Mouse (Mus musculus): ENCODE data around the gene Commd1.
A peak's percentile ranks its signal among the peaks of the same experiment; 100 is the strongest.

Commd1 gene

DNA sequence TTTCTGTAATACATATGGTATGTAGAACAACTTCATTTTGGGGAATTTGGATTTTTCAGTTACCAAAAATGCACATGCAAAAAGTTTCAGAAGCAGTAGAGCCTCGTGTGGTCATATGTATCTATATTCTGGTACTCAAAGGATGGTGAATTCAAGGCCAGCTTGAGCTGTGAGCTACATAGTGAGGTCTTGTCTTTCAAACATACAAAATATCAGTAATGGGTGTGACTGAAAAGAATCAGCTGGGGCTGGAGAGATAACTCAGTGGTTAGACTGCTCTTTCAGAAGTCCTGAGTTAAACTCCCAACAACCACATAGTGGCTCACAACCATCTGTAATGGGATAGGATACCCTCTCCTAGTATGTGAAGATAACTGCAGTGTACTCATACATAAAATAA, 16.1 kb upstream of the Commd1 start:
- no peak overlapping the region for H3K4me3 ChIP-seq (replicated peaks; ENCODE audit: low read length)
- H3K27me3 ChIP-seq (ENCODE audit: insufficient read depth, low read length) = no peaks in the 10 kb centered on the region
- H3K9me3 ChIP-seq (ENCODE audit: low read length) = no peaks in the 10 kb centered on the region
- peaks cover 100% of the 10 kb centered on the region for H3K36me3 ChIP-seq (ENCODE audit: insufficient read depth, low read length)
- TF ChIP-seq NANOG (IDR thresholded peaks at IDR 0.05; ENCODE audit: borderline replicate concordance, low read length) = no peak
- TF ChIP-seq CTCF (conservative IDR thresholded peaks at IDR 0.05; ENCODE audit: low read length) = no peak
- no peak for TF ChIP-seq POU5F1 (IDR thresholded peaks at IDR 0.05; ENCODE audit: borderline replicate concordance, low read length)
- H3K4me1 ChIP-seq (replicated peaks; ENCODE audit: low read depth, low read length) = peaks cover 11% of the 10 kb centered on the region

DNA sequence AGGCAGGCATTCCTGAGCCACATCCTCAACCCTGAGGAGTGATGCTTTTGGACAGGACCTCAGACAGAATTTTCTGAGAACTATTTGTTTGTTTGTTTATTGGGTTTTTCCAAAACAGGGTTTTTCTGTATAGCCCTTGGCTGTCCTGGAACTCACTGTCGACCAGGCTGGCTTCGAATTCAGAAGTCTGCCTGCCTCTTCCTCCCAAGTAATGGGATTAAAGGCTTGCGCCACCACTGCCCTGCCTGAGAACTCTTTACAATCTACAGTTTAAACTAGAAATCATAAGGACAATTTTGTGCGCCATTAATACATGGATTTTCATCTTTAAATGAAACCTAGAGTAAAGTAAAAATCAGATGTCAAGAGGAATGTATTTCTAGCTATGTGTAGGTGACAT, 13.3 kb upstream of the Commd1 start:
- TF ChIP-seq POU5F1 (IDR thresholded peaks at IDR 0.05; ENCODE audit: borderline replicate concordance, low read length) = no peak
- TF ChIP-seq CTCF (conservative IDR thresholded peaks at IDR 0.05; ENCODE audit: low read length) = no peak
- no peak for TF ChIP-seq NANOG (IDR thresholded peaks at IDR 0.05; ENCODE audit: borderline replicate concordance, low read length)
- H3K27me3 ChIP-seq (ENCODE audit: insufficient read depth, low read length) = no peaks in the 10 kb centered on the region
- no peak overlapping the region for H3K4me3 ChIP-seq (replicated peaks; ENCODE audit: low read length)
- peaks cover 92% of the 10 kb centered on the region for H3K36me3 ChIP-seq (ENCODE audit: insufficient read depth, low read length)
- peaks cover 29% of the 10 kb centered on the region for H3K4me1 ChIP-seq (replicated peaks; ENCODE audit: low read depth, low read length)
- no peaks in the 10 kb centered on the region for H3K9me3 ChIP-seq (ENCODE audit: low read length)

DNA sequence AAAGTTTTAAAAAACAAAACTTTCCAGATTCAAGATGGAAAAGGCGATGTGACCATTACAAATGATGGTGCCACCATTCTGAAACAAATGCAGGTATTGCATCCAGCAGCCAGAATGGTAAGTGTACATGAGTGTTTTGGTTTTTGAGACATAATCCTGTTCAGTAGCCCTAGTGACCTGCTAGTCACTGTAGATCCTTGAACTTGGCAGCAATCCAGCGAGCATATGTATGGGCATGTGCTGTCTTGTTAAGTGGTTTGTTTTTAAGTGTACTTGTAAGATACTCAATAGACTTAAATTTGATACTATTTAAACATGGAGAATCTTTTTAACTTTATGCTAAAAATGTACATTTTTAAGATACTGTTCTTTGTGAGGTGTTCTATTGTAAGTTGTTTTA, 12.1 kb upstream of the Commd1 start:
- peaks cover 80% of the 10 kb centered on the region for H3K36me3 ChIP-seq (ENCODE audit: insufficient read depth, low read length)
- no peaks in the 10 kb centered on the region for H3K27me3 ChIP-seq (ENCODE audit: insufficient read depth, low read length)
- no peak overlapping the region for H3K4me3 ChIP-seq (replicated peaks; ENCODE audit: low read length)
- H3K9me3 ChIP-seq (ENCODE audit: low read length) = no peaks in the 10 kb centered on the region
- TF ChIP-seq POU5F1 (IDR thresholded peaks at IDR 0.05; ENCODE audit: borderline replicate concordance, low read length) (no peak), CTCF (conservative IDR thresholded peaks at IDR 0.05; ENCODE audit: low read length) (no peak), NANOG (IDR thresholded peaks at IDR 0.05; ENCODE audit: borderline replicate concordance, low read length) (no peak)
- peaks cover 29% of the 10 kb centered on the region for H3K4me1 ChIP-seq (replicated peaks; ENCODE audit: low read depth, low read length)

DNA sequence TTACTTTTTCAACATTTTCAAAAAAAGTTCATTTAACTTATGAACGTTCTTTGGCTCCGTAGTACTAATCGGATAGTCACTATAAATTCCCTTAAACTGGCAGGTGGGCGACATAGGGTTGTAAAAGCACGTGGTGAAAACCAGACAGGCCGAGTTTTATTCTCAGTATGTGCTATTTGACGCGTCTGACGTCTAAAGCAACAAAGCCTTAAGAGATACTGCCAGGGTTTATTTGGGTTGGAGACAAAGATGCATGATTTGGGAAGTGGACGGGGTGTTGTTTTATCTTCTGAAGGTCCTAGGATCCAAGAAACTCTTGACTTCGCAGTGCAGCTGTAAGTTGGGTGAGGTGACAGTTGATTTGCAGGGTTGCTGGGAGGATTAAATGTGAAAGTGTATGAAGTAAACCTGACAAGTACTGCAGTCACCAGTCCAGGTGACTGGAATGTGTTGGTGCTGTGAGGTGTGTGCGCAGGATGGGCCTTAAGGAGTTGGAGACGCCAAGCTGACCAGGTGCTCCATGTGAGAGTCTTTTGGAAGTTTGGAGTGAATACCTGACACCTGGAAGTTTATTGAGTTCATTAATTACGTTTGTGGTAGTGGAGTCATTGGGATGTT, 9.1 kb upstream of the Commd1 start:
- H3K9me3 ChIP-seq (ENCODE audit: low read length) = no peaks in the 10 kb centered on the region
- no peaks in the 10 kb centered on the region for H3K27me3 ChIP-seq (ENCODE audit: insufficient read depth, low read length)
- TF ChIP-seq POU5F1 (IDR thresholded peaks at IDR 0.05; ENCODE audit: borderline replicate concordance, low read length) (no peak), CTCF (conservative IDR thresholded peaks at IDR 0.05; ENCODE audit: low read length) (no peak), NANOG (IDR thresholded peaks at IDR 0.05; ENCODE audit: borderline replicate concordance, low read length) (no peak)
- peaks cover 29% of the 10 kb centered on the region for H3K4me1 ChIP-seq (replicated peaks; ENCODE audit: low read depth, low read length)
- peaks cover 51% of the 10 kb centered on the region for H3K36me3 ChIP-seq (ENCODE audit: insufficient read depth, low read length)
- peak overlapping the region; percentile 95 for H3K4me3 ChIP-seq (replicated peaks; ENCODE audit: low read length)

DNA sequence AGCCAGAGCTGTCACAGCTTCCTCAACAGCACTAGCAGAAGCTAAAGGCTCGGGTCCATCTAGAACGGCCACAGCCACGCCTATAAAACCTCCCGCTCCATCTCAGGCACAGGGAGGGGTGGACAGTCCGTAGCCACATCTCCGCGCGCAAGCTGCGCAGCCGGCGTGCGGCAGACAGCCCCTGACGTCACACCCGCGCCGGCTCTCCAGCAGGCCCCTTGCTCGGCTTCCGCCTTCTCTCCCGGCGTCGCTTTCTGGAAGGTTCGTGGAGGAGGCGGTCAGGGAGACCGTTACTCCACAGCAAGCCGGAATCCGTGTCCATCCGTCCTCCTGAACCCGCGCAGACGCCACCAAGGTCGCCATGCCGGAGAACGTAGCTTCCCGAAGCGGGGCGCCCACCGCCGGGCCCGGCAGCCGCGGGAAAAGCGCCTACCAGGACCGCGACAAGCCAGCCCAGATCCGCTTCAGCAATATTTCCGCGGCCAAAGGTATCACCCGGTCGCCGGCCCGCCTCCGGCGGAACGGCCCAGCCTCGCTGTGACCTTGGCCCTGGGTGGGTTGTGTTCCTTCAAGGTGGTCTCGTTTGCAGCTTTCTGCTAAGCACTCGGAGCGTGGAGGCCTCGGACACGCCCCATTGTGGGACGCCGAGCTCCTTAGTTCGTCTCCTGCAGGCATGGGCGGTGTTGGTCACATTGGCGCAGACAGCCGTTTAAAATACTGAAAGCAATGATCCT, 8.4 kb upstream of the Commd1 start, which contains the start of gene Cct4:
TSS of gene Cct4 (plus strand) at position 127 of the 734 bp plus-strand sequence.
- Histone ChIP-seq H3K9me3 (ENCODE audit: low read length) (no peaks in the 10 kb centered on the region), H3K4me1 (replicated peaks; ENCODE audit: low read depth, low read length) (peaks cover 29% of the 10 kb centered on the region), H3K36me3 (ENCODE audit: insufficient read depth, low read length) (peaks cover 43% of the 10 kb centered on the region), H3K27me3 (ENCODE audit: insufficient read depth, low read length) (no peaks in the 10 kb centered on the region), H3K4me3 (replicated peaks; ENCODE audit: low read length) (peak within 1 kb of the TSS; percentile 95)
- no peak for TF ChIP-seq CTCF (conservative IDR thresholded peaks at IDR 0.05; ENCODE audit: low read length)
- no peak for TF ChIP-seq POU5F1 (IDR thresholded peaks at IDR 0.05; ENCODE audit: borderline replicate concordance, low read length)
- TF ChIP-seq NANOG (IDR thresholded peaks at IDR 0.05; ENCODE audit: borderline replicate concordance, low read length) = no peak

GRCm38 (mm10) chr11:22989786-22990185, 7.6 kb upstream of the Commd1 start:
- Histone ChIP-seq H3K27me3 (ENCODE audit: insufficient read depth, low read length) (no peaks in the 10 kb centered on the region), H3K4me3 (replicated peaks; ENCODE audit: low read length) (peak overlapping the region; percentile 95), H3K9me3 (ENCODE audit: low read length) (no peaks in the 10 kb centered on the region), H3K4me1 (replicated peaks; ENCODE audit: low read depth, low read length) (peaks cover 27% of the 10 kb centered on the region), H3K36me3 (ENCODE audit: insufficient read depth, low read length) (peaks cover 35% of the 10 kb centered on the region)
- TF ChIP-seq NANOG (IDR thresholded peaks at IDR 0.05; ENCODE audit: borderline replicate concordance, low read length) (no peak), POU5F1 (IDR thresholded peaks at IDR 0.05; ENCODE audit: borderline replicate concordance, low read length) (no peak), CTCF (conservative IDR thresholded peaks at IDR 0.05; ENCODE audit: low read length) (no peak)

DNA sequence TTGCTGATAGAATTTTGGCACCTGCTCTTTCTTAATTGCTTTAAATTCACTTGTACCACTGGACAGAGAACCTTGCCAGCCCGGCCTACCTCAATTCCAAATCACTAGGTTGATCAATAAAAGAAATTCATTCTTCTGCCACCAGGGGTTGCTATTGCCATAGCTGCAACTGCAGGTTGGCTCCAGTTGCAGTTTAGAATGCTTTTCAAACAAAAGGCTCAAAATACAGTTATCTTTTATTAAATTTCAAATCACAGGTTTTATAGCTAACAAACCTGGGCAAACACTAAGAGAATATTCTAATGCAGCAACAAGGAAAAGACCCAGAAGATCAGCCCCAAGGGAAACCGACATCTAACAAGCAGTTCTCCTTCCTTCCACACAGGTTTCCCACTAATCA, 5.2 kb upstream of the Commd1 start:
- Histone ChIP-seq H3K4me3 (replicated peaks; ENCODE audit: low read length) (no peak overlapping the region), H3K36me3 (ENCODE audit: insufficient read depth, low read length) (peaks cover 11% of the 10 kb centered on the region), H3K9me3 (ENCODE audit: low read length) (no peaks in the 10 kb centered on the region), H3K27me3 (ENCODE audit: insufficient read depth, low read length) (no peaks in the 10 kb centered on the region), H3K4me1 (replicated peaks; ENCODE audit: low read depth, low read length) (peaks cover 17% of the 10 kb centered on the region)
- peak; percentile 79 for TF ChIP-seq CTCF (conservative IDR thresholded peaks at IDR 0.05; ENCODE audit: low read length)
- no peak for TF ChIP-seq NANOG (IDR thresholded peaks at IDR 0.05; ENCODE audit: borderline replicate concordance, low read length)

DNA sequence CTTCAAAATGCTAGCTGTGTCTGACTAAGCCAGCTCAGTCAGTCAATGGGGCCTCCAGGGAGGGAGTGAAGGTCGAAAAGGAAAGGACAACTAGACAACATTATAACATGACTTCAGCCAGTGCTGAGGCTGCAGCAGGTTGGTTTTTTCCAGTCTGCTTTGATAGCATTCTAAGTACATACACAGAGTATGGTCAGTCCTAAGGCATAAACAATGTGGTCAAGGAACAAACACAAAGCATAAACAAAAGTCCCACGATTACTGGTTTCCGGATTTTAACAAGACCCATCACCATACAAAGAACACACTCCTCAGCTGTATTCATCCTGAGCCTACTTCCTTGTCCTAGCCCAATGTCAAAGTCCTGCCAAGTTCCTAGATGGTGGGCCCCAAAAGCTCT, 3.3 kb upstream of the Commd1 start:
- Histone ChIP-seq H3K27me3 (ENCODE audit: insufficient read depth, low read length) (no peaks in the 10 kb centered on the region), H3K4me1 (replicated peaks; ENCODE audit: low read depth, low read length) (peaks cover 20% of the 10 kb centered on the region), H3K36me3 (ENCODE audit: insufficient read depth, low read length) (no peaks in the 10 kb centered on the region), H3K9me3 (ENCODE audit: low read length) (no peaks in the 10 kb centered on the region), H3K4me3 (replicated peaks; ENCODE audit: low read length) (no peak overlapping the region)
- TF ChIP-seq NANOG (IDR thresholded peaks at IDR 0.05; ENCODE audit: borderline replicate concordance, low read length) = no peak
- no peak for TF ChIP-seq POU5F1 (IDR thresholded peaks at IDR 0.05; ENCODE audit: borderline replicate concordance, low read length)
- no peak for TF ChIP-seq CTCF (conservative IDR thresholded peaks at IDR 0.05; ENCODE audit: low read length)
